Mouse (Mus musculus) embryonic facial prominence, embryonic 10.5 days (tissue): ENCODE data around the gene Dscam. TPM values are rescaled to one million over a fixed set of nuclear protein-coding genes. Genes with fewer than 3 reads are reported as not detected.

ENCODE experiments used
- DNase-seq: peaks from one replicate; pipeline ENCODE4 v3.0.0-alpha.2; 2017; ENCODE audit warnings: low spot score
- H3K27ac ChIP-seq: fragments of 300-500 bp; sonication (generic); replicated peaks from 2 replicates; pipeline ENCODE4 v1.5.1; 2016; ENCODE audit warnings: mild to moderate bottlenecking
- H3K27me3 ChIP-seq: fragments of 300-500 bp; sonication (generic); replicated peaks from 2 replicates; pipeline ENCODE4 v1.6.1; 2016; ENCODE audit warnings: low read depth, mild to moderate bottlenecking; ENCODE audit not compliant: poor library complexity, severe bottlenecking
- H3K36me3 ChIP-seq: fragments of 300-500 bp; sonication (generic); replicated peaks from 2 replicates; pipeline ENCODE4 v1.6.1; 2016; ENCODE audit warnings: mild to moderate bottlenecking, moderate library complexity
- H3K4me1 ChIP-seq: fragments of 300-500 bp; sonication (generic); 2 replicates; pipeline ENCODE4 v1.6.1; 2016
- H3K4me3 ChIP-seq: fragments of 300-500 bp; sonication (generic); 2 replicates; pipeline ENCODE4 v1.5.1; 2016; ENCODE audit warnings: mild to moderate bottlenecking, moderate library complexity
- H3K9me3 ChIP-seq: fragments of 300-500 bp; sonication (generic); 2 replicates; pipeline ENCODE4 v1.6.1; 2016; ENCODE audit warnings: mild to moderate bottlenecking
- WGBS: fragments of 180-500 bp; shearing (Covaris S2); methylation state at CpG from one replicate; pipeline ENCODE4 v1.1.7; 2016; 5-methylcytosine and 5-hydroxymethylcytosine counted together
- polyA plus RNA-seq: library from polyadenylated mRNA; unstranded; fragments of >200 nt; fragmentation: Nextera tagmentation; extraction: Ambion mirVana; gene quantifications from 2 replicates; pipeline ENCODE4 v1.2.1, GENCODE M21; 2016

Dscam gene
- polyA plus RNA-seq, 1 experiment from 2014 or later: 0.25 TPM

DNA sequence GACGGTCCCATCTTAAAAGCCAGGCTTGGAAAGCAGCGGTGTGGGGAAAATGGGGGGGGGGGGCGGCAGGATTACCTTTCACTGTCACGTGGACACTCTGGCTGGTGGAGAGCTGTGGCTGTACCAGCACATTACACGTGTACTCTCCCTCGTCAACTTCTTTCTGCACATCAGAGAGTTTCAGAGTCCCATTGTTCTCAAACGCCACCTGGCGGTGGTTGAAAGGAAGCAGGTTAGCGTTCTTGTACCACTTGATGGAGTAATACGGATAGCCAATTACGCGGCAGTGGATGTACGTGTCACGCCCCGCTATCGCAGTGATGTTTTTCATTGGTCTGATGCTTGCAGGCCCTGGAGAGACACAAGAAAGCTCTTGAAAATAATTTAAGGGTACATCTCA is 350.9 kb downstream of the Dscam start:
- H3K27me3 ChIP-seq: no peaks in the 10 kb centered on the region
- peak; percentile 83 for DNase-seq
- 25% methylated on average over 16 of the region's 16 CpGs for WGBS
- H3K9me3 ChIP-seq: no peaks in the 10 kb centered on the region
- no peak overlapping the region for H3K27ac ChIP-seq
- H3K4me1 ChIP-seq: no peaks in the 10 kb centered on the region
- H3K36me3 ChIP-seq: no peaks in the 10 kb centered on the region
- no peak overlapping the region for H3K4me3 ChIP-seq

- H3K4me3 ChIP-seq: no peak overlapping the region
- H3K9me3 ChIP-seq: no peaks in the 10 kb centered on the region
- no peaks in the 10 kb centered on the region for H3K27me3 ChIP-seq
- H3K27ac ChIP-seq: no peak overlapping the region
- no peak for DNase-seq
- WGBS: 91% methylated on average over 1 of the region's 1 CpGs
- no peaks in the 10 kb centered on the region for H3K4me1 ChIP-seq
- no peaks in the 10 kb centered on the region for H3K36me3 ChIP-seq
Measured at GRCm38 (mm10) chr16:96806298-96806697, 364.3 kb downstream of the Dscam start.

- Histone ChIP-seq H3K9me3 (no peaks in the 10 kb centered on the region), H3K4me3 (no peak overlapping the region), H3K36me3 (no peaks in the 10 kb centered on the region), H3K27ac (no peak overlapping the region), H3K27me3 (no peaks in the 10 kb centered on the region), H3K4me1 (no peaks in the 10 kb centered on the region)
- 85% methylated on average over 2 of the region's 2 CpGs for WGBS
- DNase-seq: no peak
Measured at GRCm38 (mm10) chr16:96802636-96803035, 367.9 kb downstream of the Dscam start.

DNA sequence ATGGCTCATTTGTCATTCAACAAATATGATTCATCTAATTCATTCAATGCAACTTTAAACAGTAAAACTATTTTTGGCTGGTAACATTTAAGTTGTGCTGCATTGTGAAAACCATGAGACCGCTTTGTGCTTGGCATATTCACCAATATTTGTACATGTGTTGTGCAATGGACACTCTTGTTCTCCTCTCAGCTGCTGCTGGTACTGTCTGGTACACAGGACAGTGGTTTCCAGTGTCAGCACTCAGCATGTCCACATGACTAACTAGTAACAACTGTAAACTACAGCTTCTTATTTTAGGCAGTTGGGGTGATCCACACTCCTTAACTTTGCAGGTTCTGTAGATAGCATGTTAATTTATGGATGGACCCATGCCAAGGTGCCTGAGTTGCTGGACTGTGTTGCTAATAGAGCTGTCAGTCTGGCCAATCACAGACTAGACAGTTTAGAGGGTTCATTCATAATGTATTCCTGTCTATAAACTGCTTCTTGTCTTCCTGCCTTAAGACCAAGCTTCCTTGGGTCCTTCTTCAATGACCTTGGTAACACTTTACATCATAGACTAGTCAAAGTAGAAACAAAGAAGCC is 368.8 kb downstream of the Dscam start:
- no peaks in the 10 kb centered on the region for H3K27me3 ChIP-seq
- H3K4me1 ChIP-seq: no peaks in the 10 kb centered on the region
- 91% methylated on average over 1 of the region's 1 CpGs for WGBS
- no peak overlapping the region for H3K27ac ChIP-seq
- no peaks in the 10 kb centered on the region for H3K9me3 ChIP-seq
- H3K4me3 ChIP-seq: no peak overlapping the region
- DNase-seq: no peak
- H3K36me3 ChIP-seq: no peaks in the 10 kb centered on the region

GRCm38 (mm10) chr16:96795431-96795830 is 375.1 kb downstream of the Dscam start:
- Histone ChIP-seq H3K4me3 (no peak overlapping the region), H3K9me3 (no peaks in the 10 kb centered on the region), H3K36me3 (no peaks in the 10 kb centered on the region), H3K27me3 (no peaks in the 10 kb centered on the region), H3K27ac (no peak overlapping the region), H3K4me1 (no peaks in the 10 kb centered on the region)
- WGBS: 59% methylated on average over 2 of the region's 2 CpGs
- DNase-seq: peak; percentile 32

DNA sequence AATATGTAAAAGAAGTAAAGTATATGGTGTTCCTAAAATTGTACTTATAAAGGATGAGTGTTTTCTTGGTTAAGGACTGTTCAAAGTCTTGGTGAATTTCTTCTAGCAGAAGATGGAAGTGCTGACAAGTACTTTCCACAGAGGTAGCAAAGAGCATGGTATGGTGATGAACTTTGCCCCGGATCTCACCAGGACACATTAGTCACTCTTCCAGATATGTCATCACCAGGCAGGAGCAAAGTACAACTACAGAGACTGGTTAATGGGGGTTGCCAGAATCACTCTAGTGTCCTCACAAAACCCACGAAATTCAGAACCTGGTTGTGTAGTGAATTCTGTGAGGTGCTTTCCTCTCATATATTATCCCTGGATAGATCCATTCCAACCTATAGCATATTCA is 379.2 kb downstream of the Dscam start:
- Histone ChIP-seq H3K4me3 (no peak overlapping the region), H3K27ac (no peak overlapping the region), H3K9me3 (no peaks in the 10 kb centered on the region), H3K36me3 (no peaks in the 10 kb centered on the region), H3K4me1 (no peaks in the 10 kb centered on the region), H3K27me3 (no peaks in the 10 kb centered on the region)
- no peak for DNase-seq
- WGBS: 84% methylated on average over 2 of the region's 2 CpGs

GRCm38 (mm10) chr16:96788286-96788685 is 382.3 kb downstream of the Dscam start:
- no peak for DNase-seq
- Histone ChIP-seq H3K27me3 (no peaks in the 10 kb centered on the region), H3K9me3 (no peaks in the 10 kb centered on the region), H3K4me3 (no peak overlapping the region), H3K27ac (no peak overlapping the region), H3K36me3 (no peaks in the 10 kb centered on the region), H3K4me1 (no peaks in the 10 kb centered on the region)
- WGBS: 69% methylated on average over 5 of the region's 5 CpGs

DNA sequence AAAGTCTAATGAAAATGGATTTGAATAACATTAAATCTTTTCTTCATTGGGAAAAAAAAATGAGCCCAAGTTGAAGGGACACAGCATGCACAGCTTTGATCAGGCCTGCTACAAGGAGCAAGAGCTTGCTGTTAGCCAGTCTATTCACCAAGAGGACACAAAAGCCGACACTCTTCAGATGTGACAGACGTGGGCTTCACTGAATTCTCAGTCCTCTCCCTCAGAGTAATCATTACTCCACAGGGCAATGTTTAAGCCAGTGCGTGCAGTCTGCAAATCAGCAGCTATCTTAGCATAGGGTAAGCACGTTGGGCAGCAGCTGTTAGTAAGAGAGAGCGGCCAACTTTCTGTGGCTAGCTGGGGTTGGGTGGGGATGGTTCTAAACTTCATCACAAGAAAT is 391.5 kb downstream of the Dscam start:
- WGBS: 69% methylated on average over 5 of the region's 5 CpGs
- Histone ChIP-seq H3K27me3 (no peaks in the 10 kb centered on the region), H3K27ac (no peak overlapping the region), H3K9me3 (no peaks in the 10 kb centered on the region), H3K36me3 (no peaks in the 10 kb centered on the region), H3K4me1 (no peaks in the 10 kb centered on the region), H3K4me3 (no peak overlapping the region)
- no peak for DNase-seq

- no peaks in the 10 kb centered on the region for H3K4me1 ChIP-seq
- WGBS: 87% methylated on average over 1 of the region's 1 CpGs
Measured at GRCm38 (mm10) chr16:96774245-96774644, 396.3 kb downstream of the Dscam start.

DNA sequence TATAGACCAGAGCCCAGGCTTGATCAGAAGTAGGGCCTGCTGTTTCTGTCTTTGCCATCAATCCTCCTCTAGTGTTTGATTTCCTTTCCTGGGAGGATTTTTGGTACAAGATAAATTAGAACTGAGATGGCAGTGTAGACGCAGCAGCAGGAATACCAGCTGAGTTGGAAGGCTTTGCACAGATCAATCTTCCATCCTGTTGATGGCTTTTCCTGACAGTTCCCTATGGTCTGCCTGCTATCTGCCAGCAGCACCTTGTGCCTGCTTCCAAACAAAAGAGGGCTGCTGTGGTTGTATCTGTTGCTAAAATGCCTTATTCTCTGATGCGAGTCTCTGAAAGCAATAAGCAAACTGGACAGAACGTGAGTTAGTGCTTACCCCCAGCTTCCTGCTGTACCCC is 402.6 kb downstream of the Dscam start:
- 78% methylated on average over 3 of the region's 3 CpGs for WGBS
- H3K4me3 ChIP-seq: no peak overlapping the region
- H3K27ac ChIP-seq: no peak overlapping the region
- H3K36me3 ChIP-seq: no peaks in the 10 kb centered on the region
- H3K4me1 ChIP-seq: no peaks in the 10 kb centered on the region
- no peaks in the 10 kb centered on the region for H3K9me3 ChIP-seq
- H3K27me3 ChIP-seq: no peaks in the 10 kb centered on the region
- no peak for DNase-seq

More at GRCm38 (mm10) chr16:96774245-96774644, 396.3 kb downstream of the Dscam start:
- no peak overlapping the region for H3K27ac ChIP-seq
- H3K27me3 ChIP-seq: no peaks in the 10 kb centered on the region
- H3K4me3 ChIP-seq: no peak overlapping the region
- H3K36me3 ChIP-seq: no peaks in the 10 kb centered on the region
- no peaks in the 10 kb centered on the region for H3K9me3 ChIP-seq
- no peak for DNase-seq

- no peaks in the 10 kb centered on the region for H3K27me3 ChIP-seq
- no peaks in the 10 kb centered on the region for H3K4me1 ChIP-seq
- H3K27ac ChIP-seq: no peak overlapping the region
- no peaks in the 10 kb centered on the region for H3K9me3 ChIP-seq
- no peaks in the 10 kb centered on the region for H3K36me3 ChIP-seq
- 45% methylated on average over 4 of the region's 4 CpGs for WGBS
- no peak overlapping the region for H3K4me3 ChIP-seq
- no peak for DNase-seq
Measured at GRCm38 (mm10) chr16:96767508-96767907, 403.0 kb downstream of the Dscam start.

DNA sequence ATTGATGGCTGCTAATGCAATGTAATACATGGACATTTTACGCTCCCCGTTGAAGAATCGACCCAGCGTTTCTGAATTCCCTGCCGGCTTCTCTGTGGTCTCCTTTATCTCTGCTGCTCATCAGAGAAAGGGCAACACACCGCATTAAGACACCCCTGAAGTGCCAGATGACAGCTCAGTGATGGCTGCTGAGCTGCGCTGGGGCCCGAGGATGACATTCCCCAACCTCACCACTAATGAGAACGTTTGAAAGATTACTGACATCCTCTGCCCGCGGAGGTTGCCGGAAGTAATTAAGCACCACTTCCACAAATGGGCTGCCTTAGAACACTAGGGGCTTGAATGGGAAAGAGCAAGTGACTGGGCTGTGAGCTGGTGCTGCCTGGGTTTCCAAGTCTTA is 409.3 kb downstream of the Dscam start:
- DNase-seq: peak; percentile 32
- Histone ChIP-seq H3K4me3 (no peak overlapping the region), H3K27me3 (peaks cover 17% of the 10 kb centered on the region), H3K9me3 (no peaks in the 10 kb centered on the region), H3K4me1 (peaks cover 34% of the 10 kb centered on the region), H3K27ac (no peak overlapping the region), H3K36me3 (no peaks in the 10 kb centered on the region)
- WGBS: 41% methylated on average over 12 of the region's 12 CpGs

GRCm38 (mm10) chr16:96759081-96759603 is 411.4 kb downstream of the Dscam start:
- no peaks in the 10 kb centered on the region for H3K9me3 ChIP-seq
- H3K27me3 ChIP-seq: peaks cover 21% of the 10 kb centered on the region
- no peak overlapping the region for H3K4me3 ChIP-seq
- 57% methylated on average over 5 of the region's 5 CpGs for WGBS
- DNase-seq: no peak
- H3K27ac ChIP-seq: no peak overlapping the region
- no peaks in the 10 kb centered on the region for H3K36me3 ChIP-seq
- H3K4me1 ChIP-seq: peaks cover 34% of the 10 kb centered on the region
